Mouse (Mus musculus): ENCODE results near the gene Agbl2.

- TF ChIP-seq TAL1 (IDR thresholded peaks at IDR 0.05; ENCODE audit: low read length) (no peak), GATA1 (IDR thresholded peaks at IDR 0.05; ENCODE audit: low read length) (no peak)
Measured at GRCm38 (mm10) chr2:90871180-90871961, 88.8 kb downstream of the Agbl2 start.
